Mouse (Mus musculus) left cerebral cortex, postnatal 25 days (tissue): ENCODE data around the gene Kdsr. TPM values are rescaled to one million over a fixed set of nuclear protein-coding genes. Genes with fewer than 3 reads are reported as not detected.

Experiments used
- DNase-seq, 2 experiments: peaks; one replicate each; pipeline ENCODE4 v3.0.0; 2022; ENCODE audit warnings: low spot score in 2 of 2, mixed read lengths in 1 of 2
- intact Hi-C: fragments of 180-260 bp; cut with DNase I; formaldehyde crosslinking; loops from one replicate; pipeline ENCODE4 v1.15.1; 2025
- total RNA-seq, 2 experiments: library from RNA; stranded (reverse); gene quantifications; 2 replicates each; pipeline ENCODE4 v1.2.3; 2021

Kdsr gene
- 10 to 100 TPM; 24.4 to 25.9 TPM for total RNA-seq

- DNase-seq: peak; percentile 98 to 99
- intact Hi-C loops: loop anchor here (1.0 to 5.0 kb wide), 2 partner anchors 37 to 46 kb away; partner anchors contain the start of genes Bcl2 and Vps4b
Observed at GRCm38 (mm10) chr1:106759572-106760435, at the start of gene Kdsr. Gene Kdsr, minus strand, starts transcription at chr1:106759727.

GRCm38 (mm10) chr1:106799931-106800330 is 40.4 kb upstream of the Kdsr start:
- intact Hi-C loops: loop anchor here (5.0 kb wide), 1 partner anchor 38 kb away; no protein-coding TSS in a partner anchor
- DNase-seq: no peak

GRCm38 (mm10) chr1:106799406-106799805 is 39.9 kb upstream of the Kdsr start:
- intact Hi-C loops: loop anchor here (5.0 kb wide), 1 partner anchor 37 kb away; no protein-coding TSS in a partner anchor
- DNase-seq: no peak

GRCm38 (mm10) chr1:106796987-106797779 is 37.7 kb upstream of the Kdsr start:
- intact Hi-C loops: loop anchor here (1.0 to 5.0 kb wide), 2 partner anchors 35 to 87 kb away; no protein-coding TSS in a partner anchor
- no peak for DNase-seq

- intact Hi-C loops: loop anchor here (1.0 to 5.0 kb wide), 2 partner anchors 34 to 88 kb away; no protein-coding TSS in a partner anchor
- peak; percentile 91 to 96 for DNase-seq
Observed at GRCm38 (mm10) chr1:106796542-106796924, 37.0 kb upstream of the Kdsr start, which contains the start of gene Vps4b. Gene Vps4b, minus strand, starts transcription at chr1:106796728.

- intact Hi-C loops: loop anchor here (1.0 to 5.0 kb wide), 2 partner anchors 34 to 88 kb away; no protein-coding TSS in a partner anchor
- no peak for DNase-seq
Observed at GRCm38 (mm10) chr1:106795634-106796541, 36.4 kb upstream of the Kdsr start.

- DNase-seq: no peak
- intact Hi-C loops: no loop called here
Observed at GRCm38 (mm10) chr1:106774896-106775295, 15.4 kb upstream of the Kdsr start.

GRCm38 (mm10) chr1:106774092-106774491 is 14.6 kb upstream of the Kdsr start:
- intact Hi-C loops: no loop called here
- DNase-seq: no peak

- no peak for DNase-seq
Observed at GRCm38 (mm10) chr1:106768773-106769172, 9.2 kb upstream of the Kdsr start.

GRCm38 (mm10) chr1:106765771-106766170 is 6.2 kb upstream of the Kdsr start:
- peak in 1 of 2 experiments; percentile 58 for DNase-seq
- intact Hi-C loops: no loop called here

More at GRCm38 (mm10) chr1:106768773-106769172, 9.2 kb upstream of the Kdsr start:
- intact Hi-C loops: no loop called here

GRCm38 (mm10) chr1:106764846-106765245 is 5.3 kb upstream of the Kdsr start:
- intact Hi-C loops: loop anchor here (5.0 kb wide), 1 partner anchor 32 kb away; the partner anchor contains the start of gene Vps4b
- no peak for DNase-seq

GRCm38 (mm10) chr1:106764281-106764680 is 4.8 kb upstream of the Kdsr start:
- intact Hi-C loops: loop anchor here (5.0 kb wide), 1 partner anchor 33 kb away; the partner anchor contains the start of gene Vps4b
- DNase-seq: no peak

- no peak for DNase-seq
- intact Hi-C loops: loop anchor here (5.0 kb wide), 1 partner anchor 37 kb away; the partner anchor contains the start of gene Vps4b
Observed at GRCm38 (mm10) chr1:106760750-106761149, 1.2 kb upstream of the Kdsr start.

GRCm38 (mm10) chr1:106758734-106759571 is 574 bp downstream of the Kdsr start:
- peak; percentile 12 to 52 for DNase-seq
- intact Hi-C loops: loop anchor here (1.0 kb wide), 1 partner anchor 45 kb away; the partner anchor contains the start of gene Bcl2

GRCm38 (mm10) chr1:106756633-106757032 is 2.9 kb downstream of the Kdsr start:
- intact Hi-C loops: no loop called here
- DNase-seq: no peak

- intact Hi-C loops: no loop called here
- DNase-seq: no peak
Observed at GRCm38 (mm10) chr1:106752013-106752412, 7.5 kb downstream of the Kdsr start.

- intact Hi-C loops: no loop called here
Observed at GRCm38 (mm10) chr1:106750656-106751055, 8.9 kb downstream of the Kdsr start.

More at GRCm38 (mm10) chr1:106750656-106751055, 8.9 kb downstream of the Kdsr start:
- DNase-seq: no peak
